Mouse (Mus musculus): ENCODE data around the gene Cers6.

GRCm38 (mm10) chr2:69132046-69132445 is 270.8 kb downstream of the Cers6 start:
- TF ChIP-seq CTCF (IDR thresholded peaks at IDR 0.05; ENCODE audit: extremely low read depth, insufficient read depth, insufficient read length, insufficient replicate concordance) (no peak), POLR2A (IDR thresholded peaks at IDR 0.05; ENCODE audit: low read depth, low read length) (no peak)
